In genomic region chr17:75465635-75465997, GRCm38 (mm10) we compare ENCODE assay signal across 9 mouse cellular contexts. TPM values are rescaled to one million over a fixed set of nuclear protein-coding genes. Genes with fewer than 3 reads are reported as not detected.
DNase-seq lines count a peak whose midpoint lies in the region; ATAC-seq and TF ChIP-seq lines count a peak whose summit lies in the region.
"Had no signal": no experiment of that assay in that cellular context is flagged by ENCODE, and none has a peak within 500 bp of the region (broad histone marks: within the 10 kb centered on the region; RNA-seq: fewer than 3 reads in every experiment).

No protein-coding gene starts in this region.

- H3K4me3 ChIP-seq in heart, postnatal 0 days (ENCODE audit: low read depth, low read length), result peak overlapping the region; percentile 30
- H3K4me3 ChIP-seq in hindbrain, embryonic 10.5 days, result peak overlapping the region; percentile 32
- H3K4me3 ChIP-seq in liver, postnatal 0 days (ENCODE audit: low read depth, low read length), result peak overlapping the region; percentile 33

- TF ChIP-seq CTCF in heart, postnatal 0 days (IDR thresholded peaks at IDR 0.05; ENCODE audit: low read depth), result no peak
- TF ChIP-seq CTCF in liver, postnatal 0 days (IDR thresholded peaks at IDR 0.05; ENCODE audit: low read depth), result no peak

- 16% methylated on average over 14 of the region's 14 CpGs for WGBS in heart, postnatal 0 days
- 51% methylated on average over 14 of the region's 14 CpGs for WGBS in hindbrain, embryonic 10.5 days
- WGBS in liver, postnatal 0 days (ENCODE audit: insufficient replicate concordance), result 13% methylated on average over 14 of the region's 14 CpGs

- peaks cover 19% of the 10 kb centered on the region for H3K4me1 ChIP-seq in heart, postnatal 0 days (ENCODE audit: control insufficient read depth, insufficient read depth)
- H3K4me1 ChIP-seq in hindbrain, embryonic 10.5 days (replicated peaks), result peaks cover 16% of the 10 kb centered on the region
- peaks cover 9% of the 10 kb centered on the region for H3K4me1 ChIP-seq in liver, postnatal 0 days (ENCODE audit: insufficient read depth)

- peak overlapping the region; percentile 15; the same call in 1 of the 2 replicates for H3K9ac ChIP-seq in heart, postnatal 0 days (replicated peaks; ENCODE audit: low read depth, low read length)
- H3K9ac ChIP-seq in liver, postnatal 0 days (replicated peaks), result peak overlapping the region; percentile 11; the same call in 1 of the 2 replicates

- no peak for ATAC-seq in heart, postnatal 0 days (ENCODE audit: insufficient read depth, low read depth)
- ATAC-seq in common myeloid progenitor, adult 5-6 weeks (replicated peaks; ENCODE audit: low read depth, poor library complexity, severe bottlenecking), result peak; percentile 2; the same call in 1 of the 2 replicates
- no peak for ATAC-seq in liver, postnatal 0 days

- H3K36me3 ChIP-seq in heart, postnatal 0 days (replicated peaks; ENCODE audit: control insufficient read depth, insufficient read depth, low read length), result no peaks in the 10 kb centered on the region
- no peaks in the 10 kb centered on the region for H3K36me3 ChIP-seq in hindbrain, embryonic 10.5 days
- no peaks in the 10 kb centered on the region for H3K36me3 ChIP-seq in liver, postnatal 0 days (replicated peaks; ENCODE audit: insufficient read depth, low read length)

- no peaks in the 10 kb centered on the region for H3K27me3 ChIP-seq in heart, postnatal 0 days (ENCODE audit: control insufficient read depth, insufficient read depth, low read length)
- H3K27me3 ChIP-seq in hindbrain, embryonic 10.5 days (ENCODE audit: insufficient read depth, poor library complexity, severe bottlenecking), result 0 out of 2 replicates have a peak, but pooled peaks cover 8% of the 10 kb centered on the region
- H3K27me3 ChIP-seq in liver, postnatal 0 days (ENCODE audit: insufficient read depth, low read length), result no peaks in the 10 kb centered on the region

- H3K4me2 ChIP-seq in heart, postnatal 0 days (ENCODE audit: low read depth, low read length), result peak overlapping the region; percentile 54
- H3K4me2 ChIP-seq in liver, postnatal 0 days (ENCODE audit: low read depth, low read length), result peak overlapping the region; percentile 66

- TF ChIP-seq EP300 in heart, postnatal 0 days (IDR thresholded peaks at IDR 0.05; ENCODE audit: low read depth), result peak; percentile 34; the same call in 1 of the 2 replicates
- TF ChIP-seq EP300 in liver, postnatal 0 days (IDR thresholded peaks at IDR 0.05; ENCODE audit: low read depth), result no peak

- no peak for DNase-seq in heart, postnatal 0 days (ENCODE audit: low spot score)
- no peak for DNase-seq in heart, postnatal 25 days (ENCODE audit: low spot score)
- no peak for DNase-seq in hindbrain, embryonic 10.5 days (ENCODE audit: low spot score)
- DNase-seq in liver, postnatal 0 days, result no peak
- no peak for DNase-seq in adrenal gland, postnatal 25 days
- DNase-seq in thymus, postnatal 36 days, result no peak
- no peak for DNase-seq in kidney, postnatal 14 days
- DNase-seq: thymus, postnatal 4 days had no signal

- intact Hi-C loops in heart, postnatal 25 days (cut with DNase I), result no loop called here

- peak overlapping the region; percentile 86 for H3K27ac ChIP-seq in heart, postnatal 0 days (ENCODE audit: low read depth)
- no peak overlapping the region for H3K27ac ChIP-seq in hindbrain, embryonic 10.5 days
- H3K27ac ChIP-seq in liver, postnatal 0 days (ENCODE audit: low read depth), result peak overlapping the region; percentile 76

- no peaks in the 10 kb centered on the region for H3K9me3 ChIP-seq in heart, postnatal 0 days (replicated peaks; ENCODE audit: control insufficient read depth, low read length)
- H3K9me3 ChIP-seq in hindbrain, embryonic 10.5 days, result no peaks in the 10 kb centered on the region
- H3K9me3 ChIP-seq in liver, postnatal 0 days (ENCODE audit: low read length), result no peaks in the 10 kb centered on the region

RNA-seq across cellular contexts. Expression of gene Rasgrp3, which starts 29.9 kb away (rescaled TPM):
- 18.7 and 23.5 TPM in 2 replicates for total RNA-seq in heart, postnatal 0 days (2014; rRNA removed; ENCODE audit: low replicate concordance)
- 15.5 and 17.2 TPM in 2 replicates for polyA plus RNA-seq in heart, postnatal 0 days (2015; fragmentation: Nextera tagmentation; extraction: Ambion mirVana)
- total RNA-seq in heart, postnatal 25 days (2021), result 10 to 100 TPM; 25.2 to 29.7 TPM
- total RNA-seq in common myeloid progenitor, adult 5-6 weeks (2017), result 0.34 TPM in 1 of 2 replicates, not detected in the other
- 5.1 and 8.0 TPM in 2 replicates for polyA plus RNA-seq in hindbrain, embryonic 10.5 days (2016; fragmentation: Nextera tagmentation; extraction: Ambion mirVana)
- polyA plus RNA-seq in liver, postnatal 0 days (2015; fragmentation: Nextera tagmentation; extraction: Ambion mirVana), result 3.7 and 4.1 TPM in 2 replicates
- 18.2 and 18.5 TPM in 2 replicates for total RNA-seq in adrenal gland, postnatal 25 days (2021)

Comparison
In these comparisons a context has a peak if more than half of its experiments do, and no peak if none do; other contexts are left out.
1. RNA of gene Rasgrp3, which starts 29.9 kb away (total RNA-seq): 25.2 to 29.7 TPM in heart, postnatal 25 days, 18.7 to 23.5 TPM in heart, postnatal 0 days and 18.2 to 18.5 TPM in adrenal gland, postnatal 25 days; 0.34 TPM in common myeloid progenitor, adult 5-6 weeks; every median in the first group is over 10 times any median in the second.
2. Peak in every context shown above with its lines, with median percentiles within 50 percentile points of each other: H3K4me3 ChIP-seq.